Mouse (Mus musculus) C2C12 (cell line): ENCODE results near the gene Frg2f1.

Source experiments
- CEBPB ChIP-seq: IDR thresholded peaks from one replicate; pipeline ENCODE4 v1.6.1; 2011; ENCODE audit warnings: low read depth, mild to moderate bottlenecking, control low read depth, moderate library complexity
- CTCF ChIP-seq: IDR thresholded peaks from one replicate; pipeline ENCODE4 v1.5.1; 2011; ENCODE audit not compliant: control insufficient read depth, insufficient read depth, insufficient read length
- FOSL1 ChIP-seq: IDR thresholded peaks from one replicate; pipeline ENCODE4 v1.8.0; 2011; ENCODE audit warnings: mild to moderate bottlenecking, low read length; ENCODE audit not compliant: poor library complexity, insufficient read depth, severe bottlenecking
- MAX ChIP-seq: IDR thresholded peaks from one replicate; pipeline ENCODE4 v1.6.1; 2011; ENCODE audit warnings: mild to moderate bottlenecking, control low read depth
- MYOD1 ChIP-seq: IDR thresholded peaks from one replicate; pipeline ENCODE4 v1.6.1; 2011; ENCODE audit warnings: low read depth; ENCODE audit not compliant: control insufficient read depth, insufficient read length
- MYOG ChIP-seq: IDR thresholded peaks from one replicate; pipeline ENCODE4 v1.6.1; 2011; ENCODE audit not compliant: control insufficient read depth, insufficient read length; ENCODE audit errors: extremely low read depth
- USF1 ChIP-seq: IDR thresholded peaks from one replicate; pipeline ENCODE4 v1.6.1; 2011; ENCODE audit warnings: low read depth, mild to moderate bottlenecking, control low read depth, moderate library complexity

GRCm38 (mm10) chr4:119539836-119540532 is 655 bp upstream of the Frg2f1 start:
- TF ChIP-seq CEBPB (no peak), CTCF (no peak), USF1 (peak; percentile 75), MYOD1 (no peak), FOSL1 (no peak), MAX (peak; percentile 83), MYOG (no peak)
